Mouse (Mus musculus) lung, embryonic 14.5 days (tissue): ENCODE data around the gene Afap1l2. TPM values are rescaled to one million over a fixed set of nuclear protein-coding genes. Genes with fewer than 3 reads are reported as not detected.

Experiments
- ATAC-seq: fragments of 200-750 bp; cut with Nextera tagmentation; 2 replicates; pipeline ENCODE4 v1.8.0; 2017; ENCODE audit warnings: mild to moderate bottlenecking, moderate TSS enrichment, moderate library complexity; ENCODE audit not compliant: insufficient read depth
- DNase-seq: peaks from one replicate; pipeline ENCODE4 v3.0.0-alpha.2; 2015
- H3K27ac ChIP-seq: fragments of 300-500 bp; sonication (generic); 2 replicates; pipeline ENCODE4 v1.5.1; 2014; ENCODE audit warnings: low read depth, mild to moderate bottlenecking, moderate library complexity
- H3K27me3 ChIP-seq: fragments of 300-500 bp; sonication (generic); 2 replicates; pipeline ENCODE4 v1.6.1; 2014; ENCODE audit warnings: low read length, control low read depth; ENCODE audit not compliant: insufficient read depth
- H3K36me3 ChIP-seq: fragments of 300-500 bp; sonication (generic); 2 replicates; pipeline ENCODE4 v1.6.1; 2014; ENCODE audit warnings: control low read depth; ENCODE audit not compliant: insufficient read depth
- H3K4me1 ChIP-seq: fragments of 300-500 bp; sonication (generic); 2 replicates; pipeline ENCODE4 v1.6.1; 2014; ENCODE audit warnings: antibody characterized with exemption, control low read depth; ENCODE audit not compliant: insufficient read depth
- H3K4me2 ChIP-seq: fragments of 300-500 bp; sonication (generic); 2 replicates; pipeline ENCODE4 v1.6.1; 2014; ENCODE audit warnings: mild to moderate bottlenecking
- H3K4me3 ChIP-seq: fragments of 300-500 bp; sonication (generic); 2 replicates; pipeline ENCODE4 v1.5.1; 2014; ENCODE audit warnings: low read depth, low read length
- H3K9ac ChIP-seq: fragments of 300-500 bp; sonication (generic); 2 replicates; pipeline ENCODE4 v1.6.1; 2014
- H3K9me3 ChIP-seq: fragments of 300-500 bp; sonication (generic); 2 replicates; pipeline ENCODE4 v1.6.1; 2016; ENCODE audit warnings: low read depth, low read length, control low read depth
- CTCF ChIP-seq: IDR thresholded peaks from 2 replicates; pipeline ENCODE4 v1.5.1; 2016; ENCODE audit warnings: antibody characterized with exemption, low read depth
- WGBS: fragments of 180-500 bp; shearing (Covaris S2); extraction: QIAGEN DNeasy Blood & Tissue Kit; methylation state at CpG from one replicate; pipeline ENCODE4 v1.1.7; 2014; 5-methylcytosine and 5-hydroxymethylcytosine counted together
- polyA plus RNA-seq: library from polyadenylated mRNA; unstranded; fragments of >200 nt; fragmentation: Nextera tagmentation; extraction: Ambion mirVana; gene quantifications from 2 replicates; pipeline ENCODE4 v1.2.1, GENCODE M21; 2014

The Afap1l2 gene
- 23.3 and 24.2 TPM in 2 replicates for polyA plus RNA-seq

DNA sequence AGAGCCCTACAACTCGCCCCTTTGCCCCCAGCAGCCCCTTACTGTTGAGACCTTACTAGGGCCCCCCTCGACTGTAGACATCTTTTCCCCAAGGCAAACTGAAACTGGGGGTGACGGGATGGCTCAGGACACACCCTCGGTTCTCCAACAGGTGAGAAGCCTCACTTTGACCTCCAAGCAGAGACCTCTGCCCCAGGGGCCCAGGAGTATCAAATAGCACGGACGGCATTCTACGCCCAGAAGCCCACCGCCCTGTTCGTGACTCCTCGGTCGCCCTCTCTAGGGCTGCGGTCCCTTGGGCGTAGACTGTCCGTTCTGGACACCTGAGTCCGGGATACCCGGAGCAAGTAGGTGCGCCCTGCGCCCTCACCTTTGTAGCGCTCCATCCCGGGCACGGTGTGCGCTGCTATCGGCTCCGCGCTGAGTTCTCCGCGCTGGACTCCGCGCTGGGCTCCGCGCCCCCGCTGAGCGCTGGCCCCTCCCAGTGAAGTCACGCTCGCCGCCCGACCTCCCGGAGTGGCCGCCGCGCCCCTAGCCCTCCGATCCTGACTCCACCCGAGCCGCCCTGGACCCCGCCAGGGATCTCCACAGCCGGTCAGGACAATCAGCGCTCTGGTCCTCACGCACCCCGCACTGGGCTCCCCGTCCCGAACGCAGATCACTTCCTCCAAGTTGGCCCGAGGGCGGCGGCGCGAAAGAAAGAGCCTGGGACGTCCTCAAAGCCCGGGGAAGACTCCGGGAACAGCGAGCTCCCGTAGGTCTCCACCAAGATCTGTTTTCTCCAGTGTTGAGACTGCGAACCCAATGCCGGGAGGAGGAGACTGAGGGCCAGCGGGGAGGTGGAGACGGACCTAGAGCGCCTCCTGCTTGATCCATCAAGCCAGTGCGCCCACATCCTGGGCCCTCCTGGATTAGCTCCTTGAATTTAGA, at the start of gene Afap1l2:
Afap1l2 (minus strand) TSS at position 448 of the 930 bp plus-strand sequence.
- H3K4me3 ChIP-seq: peak within 1 kb of the TSS; percentile 61
- no peaks in the 10 kb centered on the region for H3K9me3 ChIP-seq
- no peaks in the 10 kb centered on the region for H3K36me3 ChIP-seq
- H3K27ac ChIP-seq: 0 out of 2 replicates have a peak within 1 kb of the TSS, but pooled peaks have one; percentile 15
- peak; percentile 75 for ATAC-seq
- DNase-seq: peak; percentile 80
- peaks cover 22% of the 10 kb centered on the region for H3K4me1 ChIP-seq
- 2% methylated on average over 68 of the region's 68 CpGs for WGBS
- peak within 1 kb of the TSS; percentile 66 for H3K9ac ChIP-seq
- peak; percentile 75 for TF ChIP-seq CTCF
- H3K4me2 ChIP-seq: peak within 1 kb of the TSS; percentile 94
- H3K27me3 ChIP-seq: peaks cover 4% of the 10 kb centered on the region

DNA sequence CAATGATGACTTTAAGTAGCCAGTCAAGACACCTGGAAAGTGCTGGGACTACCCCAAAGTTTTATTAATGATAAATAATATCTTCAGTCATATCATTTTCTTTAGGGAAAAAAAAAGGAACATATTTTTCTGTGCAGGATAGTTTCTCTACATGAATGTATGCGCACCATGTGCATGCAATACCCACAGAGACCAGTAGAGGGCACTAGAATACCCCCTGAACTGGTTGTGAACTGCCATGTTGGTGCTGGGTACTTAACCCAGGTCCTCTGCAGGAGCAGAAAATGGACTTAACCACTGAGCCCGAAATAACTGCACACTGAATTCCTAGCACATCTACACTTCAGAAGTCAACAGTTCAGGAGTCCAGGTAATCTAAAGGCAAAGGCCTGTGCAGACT, 49.5 kb upstream of the Afap1l2 start:
- peaks cover 4% of the 10 kb centered on the region; the same call in 1 of the 2 replicates for H3K9me3 ChIP-seq
- no peak overlapping the region for H3K9ac ChIP-seq
- H3K4me1 ChIP-seq: no peaks in the 10 kb centered on the region
- peak; percentile 46; the same call in 1 of the 2 replicates for TF ChIP-seq CTCF
- no peak for ATAC-seq
- no peaks in the 10 kb centered on the region for H3K27me3 ChIP-seq
- no peak for DNase-seq
- no peak overlapping the region for H3K4me3 ChIP-seq
- H3K36me3 ChIP-seq: peaks cover 7% of the 10 kb centered on the region; the same call in 1 of the 2 replicates
- no peak overlapping the region for H3K4me2 ChIP-seq
- H3K27ac ChIP-seq: no peak overlapping the region
- WGBS: 97% methylated on average over 2 of the region's 2 CpGs

GRCm38 (mm10) chr19:57055215-57056120, 47.4 kb upstream of the Afap1l2 start:
- no peak overlapping the region for H3K4me3 ChIP-seq
- H3K27me3 ChIP-seq: no peaks in the 10 kb centered on the region
- ATAC-seq: no peak
- H3K36me3 ChIP-seq: peaks cover 7% of the 10 kb centered on the region; the same call in 1 of the 2 replicates
- TF ChIP-seq CTCF: no peak
- H3K4me1 ChIP-seq: no peaks in the 10 kb centered on the region
- peak; percentile 44 for DNase-seq
- no peak overlapping the region for H3K9ac ChIP-seq
- no peak overlapping the region for H3K4me2 ChIP-seq
- 74% methylated on average over 16 of the region's 16 CpGs for WGBS
- H3K27ac ChIP-seq: no peak overlapping the region
- peaks cover 4% of the 10 kb centered on the region; the same call in 1 of the 2 replicates for H3K9me3 ChIP-seq

GRCm38 (mm10) chr19:57052959-57053358, 44.9 kb upstream of the Afap1l2 start:
- no peak for TF ChIP-seq CTCF
- Histone ChIP-seq H3K27ac (no peak overlapping the region), H3K9me3 (peaks cover 4% of the 10 kb centered on the region; the same call in 1 of the 2 replicates), H3K4me1 (no peaks in the 10 kb centered on the region), H3K9ac (no peak overlapping the region), H3K27me3 (no peaks in the 10 kb centered on the region), H3K4me2 (no peak overlapping the region), H3K36me3 (peaks cover 2% of the 10 kb centered on the region; the same call in 1 of the 2 replicates), H3K4me3 (no peak overlapping the region)
- 66% methylated on average over 8 of the region's 8 CpGs for WGBS
- no peak for ATAC-seq
- no peak for DNase-seq

GRCm38 (mm10) chr19:57052016-57052415, 44.0 kb upstream of the Afap1l2 start:
- Histone ChIP-seq H3K9me3 (no peaks in the 10 kb centered on the region), H3K4me1 (no peaks in the 10 kb centered on the region), H3K4me2 (no peak overlapping the region), H3K4me3 (no peak overlapping the region), H3K27me3 (no peaks in the 10 kb centered on the region), H3K27ac (no peak overlapping the region), H3K36me3 (no peaks in the 10 kb centered on the region), H3K9ac (no peak overlapping the region)
- 93% methylated on average over 7 of the region's 7 CpGs for WGBS
- DNase-seq (no peak), ATAC-seq (no peak)
- no peak for TF ChIP-seq CTCF

DNA sequence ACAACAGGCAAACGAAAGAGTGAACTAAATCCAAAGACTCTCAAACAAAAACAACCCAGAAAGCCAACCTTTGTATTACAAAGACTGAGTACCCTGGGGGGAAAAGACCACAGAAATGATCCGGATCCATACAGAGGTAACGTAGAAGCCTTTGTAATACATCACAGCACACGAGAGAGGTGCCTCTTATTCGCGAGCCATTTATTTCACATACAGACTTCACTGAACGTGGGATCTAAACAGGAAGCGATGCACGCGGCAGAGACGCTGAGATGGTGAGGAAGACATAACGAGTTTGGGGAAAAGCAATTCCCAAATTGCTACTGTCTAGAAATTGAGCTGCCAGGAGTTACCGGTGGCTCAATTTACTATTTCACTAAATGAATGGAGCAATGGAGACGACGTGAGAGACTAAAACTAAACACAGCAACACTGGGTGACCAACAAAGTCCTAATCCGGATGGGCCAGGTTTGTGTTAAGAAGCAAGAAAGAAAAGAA, 41.6 kb upstream of the Afap1l2 start:
- Histone ChIP-seq H3K9ac (no peak overlapping the region), H3K9me3 (no peaks in the 10 kb centered on the region), H3K4me1 (no peaks in the 10 kb centered on the region), H3K4me3 (no peak overlapping the region), H3K36me3 (peaks cover 2% of the 10 kb centered on the region; the same call in 1 of the 2 replicates), H3K27ac (no peak overlapping the region), H3K4me2 (no peak overlapping the region), H3K27me3 (no peaks in the 10 kb centered on the region)
- WGBS: 64% methylated on average over 16 of the region's 16 CpGs
- DNase-seq: no peak
- TF ChIP-seq CTCF: no peak
- ATAC-seq: no peak
